Mouse (Mus musculus): ENCODE results near the gene Gpsm3. TPM values are rescaled to one million over a fixed set of nuclear protein-coding genes. Genes with fewer than 3 reads are reported as not detected.
"Not testable (repeated sequence)": the region's sequence is repeated elsewhere in the genome, so short reads cannot be mapped to it uniquely, and the experiment has no call there.

The Gpsm3 gene
- polyA plus RNA-seq (2015; fragmentation: Nextera tagmentation; extraction: Ambion mirVana) = 7.8 and 8.2 TPM in 2 replicates

DNA sequence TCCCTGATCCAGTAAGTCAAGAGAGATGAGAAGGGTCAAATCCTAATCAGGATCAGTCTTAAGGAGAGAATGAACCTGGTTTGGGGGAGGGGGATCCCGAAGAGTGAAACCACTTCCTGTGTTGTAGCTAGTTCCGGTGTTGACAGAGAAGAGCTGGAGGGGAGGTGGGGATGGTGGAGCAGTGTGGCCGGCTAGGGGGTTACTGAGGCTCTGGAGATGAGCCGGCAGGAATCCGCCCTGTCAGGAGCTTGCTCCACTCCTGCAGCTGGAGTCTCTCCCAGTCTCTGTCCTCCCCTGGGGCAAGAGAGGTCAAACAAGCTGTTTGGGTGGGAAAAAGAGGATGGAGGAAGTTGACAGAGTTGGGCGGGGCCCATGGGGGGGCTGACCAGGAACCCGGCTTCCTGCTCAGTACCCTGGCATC, at the start of gene Gpsm3:
Gpsm3 (plus strand) TSS at position 126 of the 421 bp plus-strand sequence.
- H3K27ac ChIP-seq (replicated peaks) = peak within 1 kb of the TSS; percentile 97
- peaks cover 2% of the 10 kb centered on the region; the same call in 1 of the 2 replicates for H3K36me3 ChIP-seq (ENCODE audit: control insufficient read depth, insufficient read depth, low read length)
- H3K4me3 ChIP-seq (ENCODE audit: low read depth, low read length) = no peak within 1 kb of the TSS
- peak; percentile 2; the same call in 1 of the 2 replicates for ATAC-seq (ENCODE audit: low FRiP score, low TSS enrichment)
- no peak for TF ChIP-seq EP300 (optimal IDR thresholded peaks at IDR 0.05)
- TF ChIP-seq CTCF (IDR thresholded peaks at IDR 0.05; ENCODE audit: low read depth) = no peak
- H3K4me2 ChIP-seq (replicated peaks; ENCODE audit: low read depth) = peak within 1 kb of the TSS; percentile 89
- no peak within 1 kb of the TSS for H3K9ac ChIP-seq (ENCODE audit: low read length)
- no peaks in the 10 kb centered on the region for H3K9me3 ChIP-seq (ENCODE audit: control insufficient read depth, low read length)
- DNase-seq (ENCODE audit: low spot score) = no peak
- H3K4me1 ChIP-seq (replicated peaks; ENCODE audit: control insufficient read depth, insufficient read depth) = peaks cover 9% of the 10 kb centered on the region
- no peaks in the 10 kb centered on the region for H3K27me3 ChIP-seq (ENCODE audit: control insufficient read depth, insufficient read depth, low read length)
- WGBS = 9% methylated on average over 7 of the region's 7 CpGs

DNA sequence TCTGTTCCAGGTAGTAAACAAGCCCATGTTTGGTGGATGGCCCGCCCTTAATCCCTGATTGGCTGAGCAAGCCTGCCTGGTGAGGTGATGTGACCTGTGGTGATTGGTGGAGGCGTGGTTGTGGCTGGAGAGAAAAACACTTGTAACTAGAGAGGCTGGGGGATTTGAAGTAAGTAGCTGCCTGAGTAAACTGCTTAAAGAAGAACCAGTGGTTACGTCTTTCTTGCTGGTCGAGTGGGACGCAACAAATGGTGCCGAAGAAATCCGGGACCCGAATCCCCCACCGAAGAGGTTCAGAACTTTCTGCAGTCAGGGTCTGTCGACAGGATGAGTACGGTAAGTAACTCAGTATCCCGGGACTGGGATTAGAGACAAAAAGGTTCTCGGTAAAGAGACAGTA, 46.0 kb upstream of the Gpsm3 start:
- not testable (repeated sequence) for H3K27me3 ChIP-seq (ENCODE audit: control insufficient read depth, insufficient read depth, low read length); H3K27ac ChIP-seq (replicated peaks); ATAC-seq (ENCODE audit: low FRiP score, low TSS enrichment); H3K9me3 ChIP-seq (ENCODE audit: control insufficient read depth, low read length); H3K9ac ChIP-seq (ENCODE audit: low read length); DNase-seq (ENCODE audit: low spot score); H3K4me2 ChIP-seq (replicated peaks; ENCODE audit: low read depth); H3K4me3 ChIP-seq (ENCODE audit: low read depth, low read length); H3K4me1 ChIP-seq (replicated peaks; ENCODE audit: control insufficient read depth, insufficient read depth); H3K36me3 ChIP-seq (ENCODE audit: control insufficient read depth, insufficient read depth, low read length)
- WGBS = 97% methylated on average over 12 of the region's 13 CpGs

DNA sequence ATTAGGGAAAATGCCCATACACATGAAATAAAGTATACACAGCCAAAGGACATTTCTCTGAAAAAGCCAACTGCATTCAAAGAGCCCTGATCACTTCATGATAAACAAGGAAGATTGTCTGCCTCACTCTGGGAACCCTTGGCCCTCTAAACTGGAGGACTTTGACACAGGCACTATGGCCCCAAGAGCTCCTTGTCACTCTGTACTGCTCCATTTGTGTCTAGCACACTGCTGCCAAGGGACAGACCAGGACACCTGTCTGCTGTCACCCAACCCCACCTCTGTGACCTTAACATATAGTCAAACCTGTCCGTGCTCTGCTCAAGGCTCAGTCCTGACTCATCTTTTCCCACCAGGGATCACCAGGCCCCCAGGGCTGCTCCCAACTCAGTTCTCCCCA, 42.8 kb upstream of the Gpsm3 start:
- Histone ChIP-seq H3K9ac (ENCODE audit: low read length) (no peak overlapping the region), H3K4me1 (replicated peaks; ENCODE audit: control insufficient read depth, insufficient read depth) (no peaks in the 10 kb centered on the region), H3K9me3 (ENCODE audit: control insufficient read depth, low read length) (no peaks in the 10 kb centered on the region), H3K4me2 (replicated peaks; ENCODE audit: low read depth) (no peak overlapping the region), H3K4me3 (ENCODE audit: low read depth, low read length) (no peak overlapping the region), H3K27ac (replicated peaks) (no peak overlapping the region), H3K27me3 (ENCODE audit: control insufficient read depth, insufficient read depth, low read length) (no peaks in the 10 kb centered on the region), H3K36me3 (ENCODE audit: control insufficient read depth, insufficient read depth, low read length) (no peaks in the 10 kb centered on the region)
- DNase-seq (ENCODE audit: low spot score) (no peak), ATAC-seq (ENCODE audit: low FRiP score, low TSS enrichment) (no peak)
- TF ChIP-seq EP300 (optimal IDR thresholded peaks at IDR 0.05) (no peak), CTCF (IDR thresholded peaks at IDR 0.05; ENCODE audit: low read depth) (no peak)
- 80% methylated on average over 1 of the region's 1 CpGs for WGBS

DNA sequence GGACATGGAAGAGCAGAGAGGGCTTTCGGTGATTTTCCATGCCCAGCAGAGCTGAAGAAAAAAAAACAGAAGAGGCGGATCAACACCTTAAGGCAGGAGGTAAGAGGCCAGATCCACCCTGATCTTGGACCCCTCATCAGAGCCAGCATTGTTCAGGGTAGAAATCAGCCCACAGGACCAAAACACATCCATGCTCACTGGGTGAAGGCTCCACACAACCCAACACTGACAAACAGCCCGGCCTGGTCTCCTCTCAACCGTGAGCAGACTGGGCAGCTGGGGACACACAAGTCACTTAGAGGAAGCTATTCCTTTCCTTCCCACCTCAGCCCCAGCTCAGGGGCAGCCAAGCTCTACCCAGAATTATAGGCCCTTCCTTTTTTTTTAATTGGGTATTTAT, 42.0 kb upstream of the Gpsm3 start:
- no peaks in the 10 kb centered on the region for H3K27me3 ChIP-seq (ENCODE audit: control insufficient read depth, insufficient read depth, low read length)
- no peaks in the 10 kb centered on the region for H3K9me3 ChIP-seq (ENCODE audit: control insufficient read depth, low read length)
- H3K4me1 ChIP-seq (replicated peaks; ENCODE audit: control insufficient read depth, insufficient read depth) = no peaks in the 10 kb centered on the region
- 94% methylated on average over 4 of the region's 4 CpGs for WGBS
- no peak overlapping the region for H3K4me3 ChIP-seq (ENCODE audit: low read depth, low read length)
- H3K27ac ChIP-seq (replicated peaks) = no peak overlapping the region
- H3K9ac ChIP-seq (ENCODE audit: low read length) = no peak overlapping the region
- ATAC-seq (ENCODE audit: low FRiP score, low TSS enrichment) (no peak), DNase-seq (ENCODE audit: low spot score) (no peak)
- no peaks in the 10 kb centered on the region for H3K36me3 ChIP-seq (ENCODE audit: control insufficient read depth, insufficient read depth, low read length)
- no peak overlapping the region for H3K4me2 ChIP-seq (replicated peaks; ENCODE audit: low read depth)
- TF ChIP-seq EP300 (optimal IDR thresholded peaks at IDR 0.05) = no peak

DNA sequence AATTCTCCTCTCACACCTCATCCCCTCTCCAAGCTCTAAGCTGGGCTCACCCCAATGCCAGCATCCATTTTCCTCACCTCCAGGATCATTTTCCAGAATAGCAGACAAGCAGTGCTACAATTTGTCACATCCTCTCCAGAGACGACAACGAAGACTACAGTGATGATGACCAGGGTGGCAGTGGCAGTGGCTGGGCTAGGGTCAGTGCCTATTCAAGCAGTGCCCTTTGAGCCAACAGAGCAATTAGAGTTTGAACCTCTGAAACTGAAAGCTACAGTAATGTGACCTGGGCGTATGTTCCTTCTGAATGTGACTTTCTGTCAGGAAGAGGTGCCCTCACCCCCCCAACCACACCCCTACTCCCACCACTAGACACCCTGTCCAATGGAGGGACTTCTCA, 40.5 kb upstream of the Gpsm3 start:
- DNase-seq (ENCODE audit: low spot score) (no peak), ATAC-seq (ENCODE audit: low FRiP score, low TSS enrichment) (no peak)
- Histone ChIP-seq H3K9me3 (ENCODE audit: control insufficient read depth, low read length) (no peaks in the 10 kb centered on the region), H3K4me2 (replicated peaks; ENCODE audit: low read depth) (no peak overlapping the region), H3K36me3 (ENCODE audit: control insufficient read depth, insufficient read depth, low read length) (no peaks in the 10 kb centered on the region), H3K4me3 (ENCODE audit: low read depth, low read length) (no peak overlapping the region), H3K27me3 (ENCODE audit: control insufficient read depth, insufficient read depth, low read length) (no peaks in the 10 kb centered on the region), H3K4me1 (replicated peaks; ENCODE audit: control insufficient read depth, insufficient read depth) (no peaks in the 10 kb centered on the region), H3K9ac (ENCODE audit: low read length) (no peak overlapping the region), H3K27ac (replicated peaks) (no peak overlapping the region)
- 81% methylated on average over 3 of the region's 3 CpGs for WGBS
- TF ChIP-seq CTCF (IDR thresholded peaks at IDR 0.05; ENCODE audit: low read depth) = no peak
- TF ChIP-seq EP300 (optimal IDR thresholded peaks at IDR 0.05) = no peak

DNA sequence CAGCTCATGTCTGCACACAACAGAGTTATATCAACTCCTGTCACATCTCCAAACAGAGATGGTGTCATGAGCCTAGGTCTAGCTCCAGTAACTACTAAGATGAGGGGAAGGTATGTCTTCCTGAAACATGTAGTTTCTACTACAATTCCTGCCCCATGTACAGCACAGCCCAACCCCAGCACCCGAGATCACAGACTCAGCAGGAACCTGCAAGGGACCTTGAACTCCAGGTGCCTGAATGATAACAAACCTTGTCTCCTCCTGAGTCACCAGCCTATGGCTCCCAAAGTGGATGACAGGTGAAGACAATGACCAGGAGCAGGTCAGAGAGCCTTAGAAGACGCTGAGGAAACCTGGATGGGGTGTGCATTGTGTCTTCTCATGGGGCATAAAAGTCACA, 39.8 kb upstream of the Gpsm3 start:
- Histone ChIP-seq H3K27ac (replicated peaks) (no peak overlapping the region), H3K9me3 (ENCODE audit: control insufficient read depth, low read length) (no peaks in the 10 kb centered on the region), H3K27me3 (ENCODE audit: control insufficient read depth, insufficient read depth, low read length) (no peaks in the 10 kb centered on the region), H3K9ac (ENCODE audit: low read length) (no peak overlapping the region), H3K4me1 (replicated peaks; ENCODE audit: control insufficient read depth, insufficient read depth) (no peaks in the 10 kb centered on the region), H3K36me3 (ENCODE audit: control insufficient read depth, insufficient read depth, low read length) (no peaks in the 10 kb centered on the region), H3K4me2 (replicated peaks; ENCODE audit: low read depth) (no peak overlapping the region), H3K4me3 (ENCODE audit: low read depth, low read length) (no peak overlapping the region)
- no peak for TF ChIP-seq CTCF (IDR thresholded peaks at IDR 0.05; ENCODE audit: low read depth)
- no peak for TF ChIP-seq EP300 (optimal IDR thresholded peaks at IDR 0.05)
- ATAC-seq (ENCODE audit: low FRiP score, low TSS enrichment) (no peak), DNase-seq (ENCODE audit: low spot score) (no peak)
- 69% methylated on average over 2 of the region's 2 CpGs for WGBS

Data from stomach, postnatal 0 days (tissue).